Mouse (Mus musculus) heart, embryonic 12.5 days (tissue): ENCODE results near the gene Unc93b1. TPM values are rescaled to one million over a fixed set of nuclear protein-coding genes. Genes with fewer than 3 reads are reported as not detected.
A peak's percentile ranks its signal among the peaks of the same experiment; 100 is the strongest.
"Not testable (repeated sequence)": the region's sequence is repeated elsewhere in the genome, so short reads cannot be mapped to it uniquely, and the experiment has no call there.

ENCODE experiments used
- ATAC-seq: fragments of 200-750 bp; cut with Nextera tagmentation; 2 replicates; pipeline ENCODE4 v1.8.0; 2017; ENCODE audit warnings: moderate TSS enrichment, moderate library complexity; ENCODE audit not compliant: insufficient number of reproducible peaks, low FRiP score
- H3K27ac ChIP-seq: fragments of 300-500 bp; sonication (generic); 2 replicates; pipeline ENCODE4 v1.5.1; 2016; ENCODE audit warnings: mild to moderate bottlenecking, moderate library complexity; ENCODE audit not compliant: poor library complexity, severe bottlenecking
- H3K27me3 ChIP-seq: fragments of 300-500 bp; sonication (generic); replicated peaks from 2 replicates; pipeline ENCODE4 v1.6.1; 2016; ENCODE audit warnings: mild to moderate bottlenecking, moderate library complexity
- H3K36me3 ChIP-seq: fragments of 300-500 bp; sonication (generic); 2 replicates; pipeline ENCODE4 v1.6.1; 2016; ENCODE audit warnings: mild to moderate bottlenecking, moderate library complexity
- H3K4me1 ChIP-seq: fragments of 300-500 bp; sonication (generic); replicated peaks from 2 replicates; pipeline ENCODE4 v1.6.1; 2016; ENCODE audit warnings: mild to moderate bottlenecking
- H3K4me2 ChIP-seq: fragments of 300-500 bp; sonication (generic); 2 replicates; pipeline ENCODE4 v1.6.1; 2016; ENCODE audit warnings: mild to moderate bottlenecking, moderate library complexity
- H3K4me3 ChIP-seq: fragments of 300-500 bp; sonication (generic); 2 replicates; pipeline ENCODE4 v1.5.1; 2016; ENCODE audit warnings: mild to moderate bottlenecking
- H3K9ac ChIP-seq: fragments of 300-500 bp; sonication (generic); 2 replicates; pipeline ENCODE4 v1.6.1; 2016; ENCODE audit warnings: mild to moderate bottlenecking, moderate library complexity
- H3K9me3 ChIP-seq: fragments of 300-500 bp; sonication (generic); replicated peaks from 2 replicates; pipeline ENCODE4 v1.6.1; 2016; ENCODE audit warnings: mild to moderate bottlenecking, moderate library complexity
- WGBS: fragments of 180-500 bp; shearing (Covaris S2); methylation state at CpG from one replicate; pipeline ENCODE4 v1.1.7; 2016; 5-methylcytosine and 5-hydroxymethylcytosine counted together
- polyA plus RNA-seq: library from polyadenylated mRNA; unstranded; fragments of >200 nt; fragmentation: Nextera tagmentation; extraction: Ambion mirVana; gene quantifications from 2 replicates; pipeline ENCODE4 v1.2.1, GENCODE M21; 2016

Gene Unc93b1
- polyA plus RNA-seq, 1 experiment from 2014 or later = 8.9 TPM

GRCm38 (mm10) chr19:3962469-3962868 lies 27.5 kb downstream of the Unc93b1 start:
- Histone ChIP-seq H3K4me1 (peaks cover 5% of the 10 kb centered on the region), H3K27me3 (no peaks in the 10 kb centered on the region), H3K27ac (no peak overlapping the region), H3K36me3 (no peaks in the 10 kb centered on the region), H3K9me3 (no peaks in the 10 kb centered on the region; the same call in 1 of the 2 replicates), H3K9ac (no peak overlapping the region), H3K4me3 (no peak overlapping the region), H3K4me2 (no peak overlapping the region)
- ATAC-seq = no peak
- WGBS = 18% methylated on average over 2 of the region's 2 CpGs

DNA sequence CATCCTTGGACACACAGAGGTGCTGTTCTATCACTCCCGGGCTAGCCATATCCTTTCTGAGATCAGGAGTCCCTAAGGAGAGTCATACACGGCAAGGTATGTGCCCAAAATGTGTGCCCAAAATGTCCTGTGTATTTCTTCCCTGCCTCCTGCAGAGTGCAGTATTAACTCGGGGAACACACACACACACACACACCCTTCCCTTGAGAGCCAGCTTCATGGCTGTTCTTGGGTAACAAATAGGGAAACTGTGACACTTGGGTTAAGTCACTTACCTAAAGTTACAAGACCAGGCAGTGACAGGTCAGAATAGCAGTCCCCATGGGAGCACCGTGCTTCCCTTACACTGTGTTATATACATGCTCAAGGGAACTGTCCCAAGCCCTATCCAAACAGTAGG lies 29.0 kb downstream of the Unc93b1 start:
- Histone ChIP-seq H3K4me3 (no peak overlapping the region), H3K4me1 (peaks cover 17% of the 10 kb centered on the region), H3K4me2 (no peak overlapping the region), H3K9me3 (no peaks in the 10 kb centered on the region; the same call in 1 of the 2 replicates), H3K9ac (no peak overlapping the region), H3K27ac (no peak overlapping the region), H3K27me3 (no peaks in the 10 kb centered on the region), H3K36me3 (no peaks in the 10 kb centered on the region)
- no peak for ATAC-seq
- 67% methylated on average over 4 of the region's 4 CpGs for WGBS

GRCm38 (mm10) chr19:3966330-3967075 lies 31.5 kb downstream of the Unc93b1 start:
- Histone ChIP-seq H3K9me3 (no peaks in the 10 kb centered on the region), H3K4me3 (no peak overlapping the region), H3K9ac (no peak overlapping the region), H3K27me3 (peaks cover 17% of the 10 kb centered on the region), H3K27ac (no peak overlapping the region), H3K36me3 (no peaks in the 10 kb centered on the region), H3K4me1 (peaks cover 19% of the 10 kb centered on the region), H3K4me2 (no peak overlapping the region)
- WGBS = 64% methylated on average over 11 of the region's 11 CpGs
- ATAC-seq = no peak

GRCm38 (mm10) chr19:3967258-3967657 lies 32.3 kb downstream of the Unc93b1 start:
- ATAC-seq = no peak
- Histone ChIP-seq H3K4me1 (peaks cover 19% of the 10 kb centered on the region), H3K9me3 (no peaks in the 10 kb centered on the region), H3K36me3 (no peaks in the 10 kb centered on the region), H3K4me3 (no peak overlapping the region), H3K27ac (no peak overlapping the region), H3K27me3 (peaks cover 22% of the 10 kb centered on the region), H3K4me2 (no peak overlapping the region), H3K9ac (no peak overlapping the region)
- WGBS = 29% methylated on average over 3 of the region's 3 CpGs

DNA sequence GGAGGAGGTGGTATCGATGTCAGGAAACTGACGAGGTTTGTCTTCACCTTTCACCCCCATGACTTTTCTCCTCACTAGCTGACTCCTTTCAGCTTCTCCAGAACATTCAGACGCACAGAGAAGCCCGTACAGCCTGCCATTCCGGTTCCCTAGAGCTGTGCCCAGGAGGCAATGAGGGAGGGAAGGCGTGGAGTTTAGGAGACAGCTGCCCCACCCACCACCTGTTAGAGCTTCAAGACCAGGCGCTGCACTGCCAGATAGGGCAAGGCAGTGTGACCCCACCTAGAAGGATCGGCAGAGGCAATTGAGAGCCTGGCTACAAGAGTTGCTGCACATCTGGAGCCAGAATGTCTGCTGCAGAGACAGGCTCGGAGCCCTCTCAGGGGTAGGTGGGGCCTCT lies 37.2 kb downstream of the Unc93b1 start, which contains the start of gene Aldh3b2:
Gene Aldh3b2 (plus strand): TSS at position 100 of the 400 bp plus-strand sequence.
- Histone ChIP-seq H3K36me3 (no peaks in the 10 kb centered on the region), H3K4me3 (no peak within 1 kb of the TSS), H3K27me3 (peaks cover 44% of the 10 kb centered on the region), H3K9ac (no peak within 1 kb of the TSS), H3K4me2 (no peak within 1 kb of the TSS), H3K4me1 (peaks cover 16% of the 10 kb centered on the region), H3K9me3 (no peaks in the 10 kb centered on the region), H3K27ac (no peak within 1 kb of the TSS)
- ATAC-seq = no peak
- 42% methylated on average over 9 of the region's 9 CpGs for WGBS

GRCm38 (mm10) chr19:3974608-3975007 lies 39.6 kb downstream of the Unc93b1 start:
- ATAC-seq, H3K4me3 ChIP-seq, H3K9me3 ChIP-seq, H3K4me1 ChIP-seq, H3K36me3 ChIP-seq, H3K9ac ChIP-seq, H3K27ac ChIP-seq, H3K4me2 ChIP-seq: not testable (repeated sequence)
- 81% methylated on average over 6 of the region's 6 CpGs for WGBS
- H3K27me3 ChIP-seq = peaks cover 39% of the 10 kb centered on the region

GRCm38 (mm10) chr19:3975866-3976265 lies 40.9 kb downstream of the Unc93b1 start:
- no peak for ATAC-seq
- Histone ChIP-seq H3K27ac (no peak overlapping the region), H3K27me3 (peaks cover 27% of the 10 kb centered on the region), H3K4me3 (no peak overlapping the region), H3K9me3 (no peaks in the 10 kb centered on the region; the same call in 1 of the 2 replicates), H3K4me1 (no peaks in the 10 kb centered on the region), H3K36me3 (no peaks in the 10 kb centered on the region), H3K4me2 (no peak overlapping the region), H3K9ac (no peak overlapping the region)
- 73% methylated on average over 2 of the region's 2 CpGs for WGBS

- Histone ChIP-seq H3K27ac (no peak overlapping the region), H3K4me3 (no peak overlapping the region), H3K36me3 (no peaks in the 10 kb centered on the region), H3K4me1 (peaks cover 12% of the 10 kb centered on the region), H3K27me3 (peaks cover 4% of the 10 kb centered on the region; the same call in 1 of the 2 replicates), H3K4me2 (no peak overlapping the region), H3K9ac (no peak overlapping the region), H3K9me3 (no peaks in the 10 kb centered on the region; the same call in 1 of the 2 replicates)
- ATAC-seq = 0 out of 2 replicates have a peak, but pooled peaks have one; percentile 56
- WGBS = 11% methylated on average over 4 of the region's 4 CpGs
These were observed 45.3 kb downstream of the Unc93b1 start for GRCm38 (mm10) chr19:3980309-3980708.

DNA sequence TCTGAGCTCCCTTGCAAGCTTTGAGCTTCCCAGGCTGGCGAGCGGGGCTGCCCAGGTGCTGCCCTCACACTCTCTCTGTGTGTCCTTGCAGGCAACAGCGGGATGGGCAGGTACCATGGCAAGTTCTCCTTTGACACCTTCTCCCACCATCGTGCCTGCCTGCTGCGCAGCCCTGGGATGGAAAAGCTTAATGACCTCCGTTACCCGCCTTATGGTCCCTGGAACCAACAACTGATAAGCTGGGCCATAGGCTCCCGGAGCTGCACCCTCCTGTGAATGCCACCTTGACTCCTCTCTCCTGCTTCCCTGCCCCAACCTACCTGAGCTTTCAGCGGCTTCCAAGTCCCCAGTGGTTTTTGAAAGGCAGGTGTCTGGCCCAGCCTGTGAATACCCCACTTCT lies 45.9 kb downstream of the Unc93b1 start:
- H3K27me3 ChIP-seq = no peaks in the 10 kb centered on the region
- peaks cover 18% of the 10 kb centered on the region for H3K4me1 ChIP-seq
- no peak overlapping the region for H3K4me2 ChIP-seq
- no peak overlapping the region for H3K27ac ChIP-seq
- H3K36me3 ChIP-seq = no peaks in the 10 kb centered on the region
- ATAC-seq = no peak
- H3K9me3 ChIP-seq = no peaks in the 10 kb centered on the region; the same call in 1 of the 2 replicates
- WGBS = 64% methylated on average over 9 of the region's 9 CpGs
- no peak overlapping the region for H3K9ac ChIP-seq
- H3K4me3 ChIP-seq = no peak overlapping the region

GRCm38 (mm10) chr19:3983527-3984200 lies 48.7 kb downstream of the Unc93b1 start:
- H3K36me3 ChIP-seq = 0 out of 2 replicates have a peak, but pooled peaks cover under 1% of the 10 kb centered on the region
- no peak overlapping the region for H3K9ac ChIP-seq
- 50% methylated on average over 9 of the region's 9 CpGs for WGBS
- no peak overlapping the region for H3K27ac ChIP-seq
- H3K9me3 ChIP-seq = no peaks in the 10 kb centered on the region; the same call in 1 of the 2 replicates
- peaks cover 30% of the 10 kb centered on the region for H3K4me1 ChIP-seq
- H3K27me3 ChIP-seq = no peaks in the 10 kb centered on the region
- no peak overlapping the region for H3K4me3 ChIP-seq
- H3K4me2 ChIP-seq = no peak overlapping the region
- ATAC-seq = no peak

DNA sequence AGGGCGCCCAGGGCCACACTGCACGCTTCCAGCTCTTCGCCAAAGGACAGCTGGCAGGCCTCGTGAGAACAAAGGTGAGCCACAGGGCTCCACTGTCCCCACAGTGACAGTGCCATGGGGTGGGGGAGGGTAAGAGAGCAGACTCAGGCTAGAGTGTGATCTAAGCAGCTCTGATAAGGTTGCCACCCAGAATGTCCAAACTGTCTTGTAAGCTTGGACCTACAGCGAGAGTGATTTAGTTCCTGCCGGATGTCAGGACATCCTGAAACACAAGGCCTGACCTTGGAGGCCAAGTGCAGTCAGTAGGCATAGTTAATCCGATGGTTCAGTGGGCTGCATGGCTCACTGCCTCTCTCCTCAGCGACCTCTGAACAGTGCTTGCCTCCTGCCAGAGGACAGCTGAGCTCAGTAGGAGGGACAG lies 50.3 kb downstream of the Unc93b1 start:
- H3K4me3 ChIP-seq = no peak overlapping the region
- peaks cover 3% of the 10 kb centered on the region; the same call in 1 of the 2 replicates for H3K36me3 ChIP-seq
- 23% methylated on average over 8 of the region's 8 CpGs for WGBS
- peak overlapping the region; percentile 65 for H3K27ac ChIP-seq
- H3K9me3 ChIP-seq = no peaks in the 10 kb centered on the region; the same call in 1 of the 2 replicates
- no peak for ATAC-seq
- peaks cover 30% of the 10 kb centered on the region for H3K4me1 ChIP-seq
- no peaks in the 10 kb centered on the region for H3K27me3 ChIP-seq
- no peak overlapping the region for H3K4me2 ChIP-seq
- H3K9ac ChIP-seq = peak overlapping the region; percentile 22; the same call in 1 of the 2 replicates
